Comparison of ENCODE assay signal across 8 mouse cellular contexts in genomic region chr5:142961398-142961880, GRCm38 (mm10). TPM values are rescaled to one million over a fixed set of nuclear protein-coding genes. Genes with fewer than 3 reads are reported as not detected.
DNase-seq lines count a peak whose midpoint lies in the region; ATAC-seq and TF ChIP-seq lines count a peak whose summit lies in the region.

No protein-coding gene starts in this region.

- DNase-seq in spleen, adult 2 months (ENCODE audit: low read depth in 1 of 2, low spot score in 2 of 2), result no peak
- no peak for DNase-seq in spleen, adult 12 weeks (ENCODE audit: low spot score)
- no peak for DNase-seq in limb, embryonic 11.5 days (ENCODE audit: low spot score)
- DNase-seq in midbrain, postnatal 0 days (ENCODE audit: low spot score), result peak; percentile 60
- DNase-seq in layer of hippocampus, adult 8-10 months (ENCODE audit: low spot score in 2 of 2), result no peak
- DNase-seq in layer of hippocampus, adult 9-10 months (ENCODE audit: low spot score), result no peak

- H3K36me3 ChIP-seq in spleen, adult 2 months (ENCODE audit: control insufficient read depth, insufficient read depth, low read length), result no peaks in the 10 kb centered on the region
- peaks cover 1% of the 10 kb centered on the region; the same call in 1 of the 2 replicates for H3K36me3 ChIP-seq in forebrain, embryonic 16.5 days (ENCODE audit: control insufficient read depth, insufficient read depth)
- H3K36me3 ChIP-seq in limb, embryonic 11.5 days (ENCODE audit: control insufficient read depth, insufficient read depth, low read length), result peaks cover 2% of the 10 kb centered on the region
- no peaks in the 10 kb centered on the region for H3K36me3 ChIP-seq in midbrain, postnatal 0 days (ENCODE audit: insufficient read depth, low read length)

- H3K27me3 ChIP-seq in spleen, adult 2 months (ENCODE audit: control insufficient read depth, insufficient read depth, low read length), result peaks cover 21% of the 10 kb centered on the region
- H3K27me3 ChIP-seq in forebrain, embryonic 16.5 days (replicated peaks; ENCODE audit: control insufficient read depth, insufficient read depth, low read length), result no peaks in the 10 kb centered on the region
- H3K27me3 ChIP-seq in limb, embryonic 11.5 days (ENCODE audit: control insufficient read depth, insufficient read depth, low read length), result no peaks in the 10 kb centered on the region
- H3K27me3 ChIP-seq in midbrain, postnatal 0 days (ENCODE audit: insufficient read depth, low read length), result no peaks in the 10 kb centered on the region

- peaks cover 9% of the 10 kb centered on the region; the same call in 1 of the 2 replicates for H3K4me1 ChIP-seq in spleen, adult 2 months (ENCODE audit: control insufficient read depth, insufficient read depth, insufficient read length)
- peaks cover 37% of the 10 kb centered on the region for H3K4me1 ChIP-seq in forebrain, embryonic 16.5 days (replicated peaks; ENCODE audit: control insufficient read depth, insufficient read depth, low read length)
- peaks cover 19% of the 10 kb centered on the region for H3K4me1 ChIP-seq in limb, embryonic 11.5 days (ENCODE audit: control insufficient read depth, insufficient read depth, low read length)
- peaks cover 10% of the 10 kb centered on the region; the same call in 1 of the 2 replicates for H3K4me1 ChIP-seq in midbrain, postnatal 0 days (ENCODE audit: insufficient read depth, low read length)

- H3K4me3 ChIP-seq in spleen, adult 2 months (ENCODE audit: extremely low read depth, insufficient read depth, insufficient read length), result peak overlapping the region; percentile 56; the same call in 1 of the 2 replicates
- peak overlapping the region; percentile 98 for H3K4me3 ChIP-seq in forebrain, embryonic 16.5 days (replicated peaks; ENCODE audit: low read length)
- H3K4me3 ChIP-seq in limb, embryonic 11.5 days (ENCODE audit: low read depth, low read length), result peak overlapping the region; percentile 100
- H3K4me3 ChIP-seq in midbrain, postnatal 0 days (ENCODE audit: low read depth, low read length), result peak overlapping the region; percentile 92

- TF ChIP-seq CTCF in spleen, adult 2 months (IDR thresholded peaks at IDR 0.05; ENCODE audit: extremely low read depth, insufficient read depth, insufficient read length, insufficient replicate concordance), result no peak
- no peak for TF ChIP-seq CTCF in midbrain, postnatal 0 days (IDR thresholded peaks at IDR 0.05)

- 7% methylated on average over 15 of the region's 15 CpGs for WGBS in spleen, adult 2 months
- under 1% methylated on average over 15 of the region's 15 CpGs for WGBS in forebrain, embryonic 16.5 days
- under 1% methylated on average over 15 of the region's 15 CpGs for WGBS in limb, embryonic 11.5 days
- 0% methylated on average over 14 of the region's 15 CpGs for WGBS in midbrain, postnatal 0 days

- no peaks in the 10 kb centered on the region for H3K9me3 ChIP-seq in forebrain, embryonic 16.5 days (ENCODE audit: control insufficient read depth, low read length)
- no peaks in the 10 kb centered on the region for H3K9me3 ChIP-seq in limb, embryonic 11.5 days (ENCODE audit: control insufficient read depth, low read length)
- no peaks in the 10 kb centered on the region for H3K9me3 ChIP-seq in midbrain, postnatal 0 days (ENCODE audit: low read length)

- H3K27ac ChIP-seq in spleen, adult 2 months (ENCODE audit: insufficient read depth, low read length), result no peak overlapping the region
- peak overlapping the region; percentile 98 for H3K27ac ChIP-seq in forebrain, embryonic 16.5 days (ENCODE audit: low read length)
- peak overlapping the region; percentile 97 for H3K27ac ChIP-seq in limb, embryonic 11.5 days (replicated peaks; ENCODE audit: low read depth, low read length)
- H3K27ac ChIP-seq in midbrain, postnatal 0 days (ENCODE audit: low read depth, low read length), result peak overlapping the region; percentile 91

- H3K9ac ChIP-seq in forebrain, embryonic 16.5 days (replicated peaks; ENCODE audit: low read depth, low read length), result peak overlapping the region; percentile 99
- peak overlapping the region; percentile 100 for H3K9ac ChIP-seq in limb, embryonic 11.5 days (ENCODE audit: low read length)
- peak overlapping the region; percentile 87 for H3K9ac ChIP-seq in midbrain, postnatal 0 days (replicated peaks; ENCODE audit: low read length, poor library complexity, severe bottlenecking)

- H3K4me2 ChIP-seq in forebrain, embryonic 16.5 days (ENCODE audit: low read length), result peak overlapping the region; percentile 83
- H3K4me2 ChIP-seq in limb, embryonic 11.5 days (ENCODE audit: low read depth, severe bottlenecking), result peak overlapping the region; percentile 96
- H3K4me2 ChIP-seq in midbrain, postnatal 0 days (ENCODE audit: low read depth, low read length, poor library complexity, severe bottlenecking), result peak overlapping the region; percentile 95

- TF ChIP-seq POLR2A in spleen, adult 2 months (IDR thresholded peaks at IDR 0.05; ENCODE audit: low read depth, low read length), result no peak

- ATAC-seq in forebrain, embryonic 16.5 days, result peak; percentile 11; the same call in 1 of the 2 replicates
- ATAC-seq in limb, embryonic 11.5 days (ENCODE audit: insufficient number of reproducible peaks, low FRiP score, low TSS enrichment, low read depth), result peak; percentile 33
- 0 out of 2 replicates have a peak, but pooled peaks have one; percentile 21 for ATAC-seq in midbrain, postnatal 0 days (ENCODE audit: low FRiP score)
- no peak for ATAC-seq in granulocyte monocyte progenitor cell, adult 5-6 weeks (replicated peaks; ENCODE audit: poor library complexity, severe bottlenecking)

RNA-seq across cellular contexts. Expression of gene Fscn1, which starts 1.3 kb away (rescaled TPM):
- polyA plus RNA-seq in spleen, adult 2 months (2012; rRNA removed), result 33.7 and 59.8 TPM in 2 replicates
- 541 and 600 TPM in 2 replicates for polyA plus RNA-seq in forebrain, embryonic 16.5 days (2015; fragmentation: Nextera tagmentation; extraction: Ambion mirVana)
- 678 and 708 TPM in 2 replicates for polyA plus RNA-seq in limb, embryonic 11.5 days (2014; fragmentation: Nextera tagmentation; extraction: Ambion mirVana)
- total RNA-seq in midbrain, postnatal 0 days (2014; rRNA removed), result 536 and 616 TPM in 2 replicates
- 485 and 504 TPM in 2 replicates for polyA plus RNA-seq in midbrain, postnatal 0 days (2015; fragmentation: Nextera tagmentation; extraction: Ambion mirVana)
- total RNA-seq in granulocyte monocyte progenitor cell, adult 5-6 weeks (2014; fragmentation: Nextera tagmentation), result not detected in 2 replicates
- total RNA-seq in granulocyte monocyte progenitor cell, adult 5-6 weeks (2017), result not detected in 2 replicates
- total RNA-seq in layer of hippocampus, adult 8-10 months (2022), result 100 to 1,000 TPM; 150 to 174 (median 163) TPM

RNA-seq across cellular contexts. Expression of gene Actb, which starts 54.9 kb away (rescaled TPM):
- 6,692 and 9,830 TPM in 2 replicates for polyA plus RNA-seq in spleen, adult 2 months (2012; rRNA removed)
- 15,087 and 15,431 TPM in 2 replicates for polyA plus RNA-seq in forebrain, embryonic 16.5 days (2015; fragmentation: Nextera tagmentation; extraction: Ambion mirVana)
- polyA plus RNA-seq in limb, embryonic 11.5 days (2014; fragmentation: Nextera tagmentation; extraction: Ambion mirVana), result 16,455 and 16,911 TPM in 2 replicates
- 5,191 and 5,200 TPM in 2 replicates for total RNA-seq in midbrain, postnatal 0 days (2014; rRNA removed)
- 15,915 and 17,004 TPM in 2 replicates for polyA plus RNA-seq in midbrain, postnatal 0 days (2015; fragmentation: Nextera tagmentation; extraction: Ambion mirVana)
- 2,571 and 3,677 TPM in 2 replicates for total RNA-seq in granulocyte monocyte progenitor cell, adult 5-6 weeks (2014; fragmentation: Nextera tagmentation)
- total RNA-seq in granulocyte monocyte progenitor cell, adult 5-6 weeks (2017), result 2,475 and 4,369 TPM in 2 replicates
- 1,000 to 10,000 TPM; 2,836 to 3,420 (median 3,105) TPM for total RNA-seq in layer of hippocampus, adult 8-10 months (2022)
